Mouse (Mus musculus): ENCODE data around the gene Got1. TPM values are rescaled to one million over a fixed set of nuclear protein-coding genes. Genes with fewer than 3 reads are reported as not detected.

The Got1 gene
- polyA plus RNA-seq, 1 experiment from 2014 or later: 49.3 TPM

DNA sequence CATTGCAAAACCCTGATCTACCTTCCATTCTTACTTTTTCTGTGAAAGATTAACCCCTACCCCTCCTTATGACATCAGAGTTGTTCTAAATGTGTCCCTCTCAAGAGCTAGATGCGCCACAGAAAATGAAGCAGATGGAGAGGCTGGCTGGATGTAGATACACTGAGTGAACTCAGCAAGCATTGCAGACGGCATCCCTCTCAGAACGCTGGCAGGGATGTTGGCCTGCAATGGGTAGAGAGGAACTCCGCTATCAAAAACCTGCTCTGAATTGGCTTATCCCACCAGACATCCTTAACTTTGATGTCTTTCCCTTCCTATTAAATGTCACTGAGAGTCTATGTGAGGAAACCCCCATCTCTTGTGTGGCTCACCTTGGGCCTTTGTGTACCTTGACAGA lies 37.4 kb upstream of the Got1 start:
- Histone ChIP-seq H3K9ac (ENCODE audit: low read length) (no peak overlapping the region), H3K27ac (replicated peaks) (no peak overlapping the region), H3K4me1 (replicated peaks; ENCODE audit: control insufficient read depth, insufficient read depth) (no peaks in the 10 kb centered on the region), H3K36me3 (ENCODE audit: control insufficient read depth, insufficient read depth, low read length) (no peaks in the 10 kb centered on the region), H3K4me2 (replicated peaks; ENCODE audit: low read depth) (no peak overlapping the region), H3K4me3 (ENCODE audit: low read depth, low read length) (no peak overlapping the region), H3K27me3 (ENCODE audit: control insufficient read depth, insufficient read depth, low read length) (no peaks in the 10 kb centered on the region), H3K9me3 (ENCODE audit: control insufficient read depth, low read length) (no peaks in the 10 kb centered on the region)
- DNase-seq (ENCODE audit: low spot score) (no peak), ATAC-seq (ENCODE audit: low FRiP score, low TSS enrichment) (no peak)
- TF ChIP-seq EP300 (optimal IDR thresholded peaks at IDR 0.05) (no peak), CTCF (IDR thresholded peaks at IDR 0.05; ENCODE audit: low read depth) (no peak)
- 83% methylated on average over 4 of the region's 4 CpGs for WGBS

DNA sequence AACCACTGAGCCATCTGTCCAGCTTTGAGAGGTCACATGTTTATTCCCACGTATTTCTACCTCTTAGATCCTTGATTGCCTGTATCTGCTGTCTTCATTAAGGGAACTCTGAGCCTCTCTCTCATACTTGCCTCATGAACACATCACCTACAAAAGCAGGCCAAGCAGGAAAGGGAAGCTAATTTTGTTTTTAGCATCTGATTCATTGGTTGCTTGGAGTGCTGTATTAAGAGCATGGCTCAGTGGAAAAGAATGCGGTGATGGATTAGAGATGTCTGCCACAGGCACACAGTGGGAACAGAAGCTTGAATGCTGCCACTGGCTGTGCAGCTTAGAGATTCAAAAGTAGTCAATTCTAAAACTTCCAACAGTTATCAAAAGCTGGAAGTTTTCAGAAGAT lies 35.8 kb upstream of the Got1 start:
- no peaks in the 10 kb centered on the region for H3K36me3 ChIP-seq (ENCODE audit: control insufficient read depth, insufficient read depth, low read length)
- H3K27me3 ChIP-seq (ENCODE audit: control insufficient read depth, insufficient read depth, low read length): no peaks in the 10 kb centered on the region
- H3K4me3 ChIP-seq (ENCODE audit: low read depth, low read length): no peak overlapping the region
- ATAC-seq (ENCODE audit: low FRiP score, low TSS enrichment): no peak
- DNase-seq (ENCODE audit: low spot score): no peak
- H3K4me1 ChIP-seq (replicated peaks; ENCODE audit: control insufficient read depth, insufficient read depth): no peaks in the 10 kb centered on the region
- TF ChIP-seq EP300 (optimal IDR thresholded peaks at IDR 0.05) (no peak), CTCF (IDR thresholded peaks at IDR 0.05; ENCODE audit: low read depth) (no peak)
- no peak overlapping the region for H3K9ac ChIP-seq (ENCODE audit: low read length)
- WGBS: 63% methylated on average over 2 of the region's 2 CpGs
- no peak overlapping the region for H3K4me2 ChIP-seq (replicated peaks; ENCODE audit: low read depth)
- no peak overlapping the region for H3K27ac ChIP-seq (replicated peaks)
- no peaks in the 10 kb centered on the region for H3K9me3 ChIP-seq (ENCODE audit: control insufficient read depth, low read length)

DNA sequence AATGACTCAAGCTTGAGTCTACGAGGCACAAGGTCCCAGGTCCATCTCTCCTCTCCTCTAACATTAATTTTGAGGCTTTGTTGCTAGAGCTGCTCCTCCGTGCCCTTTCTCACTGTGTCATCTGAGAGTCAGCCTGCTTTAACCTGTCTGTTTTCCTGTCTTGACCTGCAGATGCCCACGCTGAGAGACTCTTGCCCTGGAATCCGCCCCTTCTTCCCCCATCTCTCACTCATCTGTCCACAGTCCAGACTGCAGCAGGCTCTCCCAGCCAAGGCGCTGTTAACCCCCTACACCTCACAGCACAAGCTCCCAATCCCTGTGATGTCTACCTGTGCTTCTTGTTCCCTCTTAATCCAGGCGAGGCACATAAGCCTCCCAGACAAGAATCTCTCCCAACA lies 27.1 kb upstream of the Got1 start:
- ATAC-seq (ENCODE audit: low FRiP score, low TSS enrichment) (no peak), DNase-seq (ENCODE audit: low spot score) (no peak)
- no peak overlapping the region for H3K4me3 ChIP-seq (ENCODE audit: low read depth, low read length)

DNA sequence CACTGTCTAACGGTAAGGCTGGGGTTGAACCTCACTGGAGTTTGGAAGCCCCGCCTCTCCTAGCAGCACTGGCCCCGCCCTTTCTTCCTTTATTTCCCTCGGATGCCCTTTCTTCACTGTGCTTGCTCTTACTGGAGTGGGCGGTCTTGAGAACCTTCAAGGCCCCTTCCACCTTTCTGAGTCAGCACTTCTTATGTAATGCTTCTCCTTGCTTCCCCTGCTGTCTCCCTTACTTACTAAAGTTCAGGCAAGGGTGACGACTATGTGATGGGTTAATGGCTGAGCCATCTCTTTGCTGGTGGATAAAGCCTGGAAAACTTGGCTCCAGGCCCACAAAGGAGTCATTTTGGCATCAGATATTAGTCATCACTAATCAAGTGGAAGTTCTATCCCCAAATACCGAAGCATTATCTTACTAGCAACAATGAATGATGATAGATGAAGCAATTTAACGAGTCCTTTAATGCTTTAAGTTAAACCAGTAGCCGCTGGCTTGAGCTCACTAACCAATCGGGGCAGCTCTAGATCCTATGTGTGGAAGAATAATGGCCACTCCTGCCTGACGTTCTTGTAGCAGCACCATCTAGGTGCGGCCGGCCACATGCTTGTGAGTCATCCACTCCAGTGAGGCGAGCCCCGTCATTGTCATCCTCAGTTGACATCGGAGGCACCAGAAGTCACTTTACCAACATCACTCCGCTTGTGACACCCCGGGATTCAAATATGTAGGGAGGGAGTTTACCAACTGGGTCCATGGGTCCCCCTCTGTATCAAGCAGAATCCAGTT lies 26.5 kb upstream of the Got1 start:
- Histone ChIP-seq H3K9ac (ENCODE audit: low read length) (no peak overlapping the region), H3K36me3 (ENCODE audit: control insufficient read depth, insufficient read depth, low read length) (no peaks in the 10 kb centered on the region), H3K9me3 (ENCODE audit: control insufficient read depth, low read length) (no peaks in the 10 kb centered on the region), H3K4me3 (ENCODE audit: low read depth, low read length) (no peak overlapping the region), H3K4me1 (replicated peaks; ENCODE audit: control insufficient read depth, insufficient read depth) (0 out of 2 replicates have a peak, but pooled peaks cover 3% of the 10 kb centered on the region), H3K4me2 (replicated peaks; ENCODE audit: low read depth) (no peak overlapping the region), H3K27me3 (ENCODE audit: control insufficient read depth, insufficient read depth, low read length) (no peaks in the 10 kb centered on the region), H3K27ac (replicated peaks) (no peak overlapping the region)
- TF ChIP-seq EP300 (optimal IDR thresholded peaks at IDR 0.05) (no peak), CTCF (IDR thresholded peaks at IDR 0.05; ENCODE audit: low read depth) (no peak)
- no peak for ATAC-seq (ENCODE audit: low FRiP score, low TSS enrichment)
- 66% methylated on average over 18 of the region's 18 CpGs for WGBS
- no peak for DNase-seq (ENCODE audit: low spot score)

More for the DNA sequence above, 27.1 kb upstream of the Got1 start:
- no peaks in the 10 kb centered on the region for H3K27me3 ChIP-seq (ENCODE audit: control insufficient read depth, insufficient read depth, low read length)
- H3K27ac ChIP-seq (replicated peaks): no peak overlapping the region
- H3K9me3 ChIP-seq (ENCODE audit: control insufficient read depth, low read length): no peaks in the 10 kb centered on the region
- no peak overlapping the region for H3K4me2 ChIP-seq (replicated peaks; ENCODE audit: low read depth)
- H3K9ac ChIP-seq (ENCODE audit: low read length): no peak overlapping the region
- TF ChIP-seq EP300 (optimal IDR thresholded peaks at IDR 0.05) (no peak), CTCF (IDR thresholded peaks at IDR 0.05; ENCODE audit: low read depth) (no peak)
- H3K4me1 ChIP-seq (replicated peaks; ENCODE audit: control insufficient read depth, insufficient read depth): no peaks in the 10 kb centered on the region
- 45% methylated on average over 6 of the region's 6 CpGs for WGBS
- H3K36me3 ChIP-seq (ENCODE audit: control insufficient read depth, insufficient read depth, low read length): no peaks in the 10 kb centered on the region

DNA sequence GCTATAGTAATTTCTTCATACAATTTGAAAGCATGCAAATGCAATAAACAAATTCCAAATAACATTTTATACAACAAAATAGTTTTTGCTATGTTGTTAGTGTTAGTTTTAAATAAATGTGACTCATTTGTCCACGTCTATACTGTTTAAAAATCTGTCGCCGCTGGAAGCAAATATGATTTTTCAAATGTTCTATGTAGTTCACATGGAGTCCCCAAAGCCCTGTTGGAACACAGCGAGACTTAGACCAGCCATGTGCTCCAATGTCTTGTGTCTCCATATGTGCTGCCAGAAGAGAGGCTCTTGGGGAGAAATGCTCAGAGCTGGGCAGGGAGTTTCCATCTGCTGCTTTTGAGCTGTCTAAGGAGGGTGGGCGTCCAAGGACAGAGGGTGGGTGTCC lies 23.7 kb upstream of the Got1 start:
- Histone ChIP-seq H3K4me1 (replicated peaks; ENCODE audit: control insufficient read depth, insufficient read depth) (0 out of 2 replicates have a peak, but pooled peaks cover 3% of the 10 kb centered on the region), H3K9me3 (ENCODE audit: control insufficient read depth, low read length) (no peaks in the 10 kb centered on the region), H3K27ac (replicated peaks) (no peak overlapping the region; the same call in 1 of the 2 replicates), H3K36me3 (ENCODE audit: control insufficient read depth, insufficient read depth, low read length) (no peaks in the 10 kb centered on the region), H3K4me3 (ENCODE audit: low read depth, low read length) (no peak overlapping the region), H3K4me2 (replicated peaks; ENCODE audit: low read depth) (no peak overlapping the region), H3K27me3 (ENCODE audit: control insufficient read depth, insufficient read depth, low read length) (no peaks in the 10 kb centered on the region), H3K9ac (ENCODE audit: low read length) (no peak overlapping the region)
- TF ChIP-seq CTCF (IDR thresholded peaks at IDR 0.05; ENCODE audit: low read depth): no peak
- TF ChIP-seq EP300 (optimal IDR thresholded peaks at IDR 0.05): no peak
- WGBS: 62% methylated on average over 5 of the region's 5 CpGs
- ATAC-seq (ENCODE audit: low FRiP score, low TSS enrichment): no peak
- no peak for DNase-seq (ENCODE audit: low spot score)

Data from stomach, postnatal 0 days (tissue).